In the genomic region with DNA sequence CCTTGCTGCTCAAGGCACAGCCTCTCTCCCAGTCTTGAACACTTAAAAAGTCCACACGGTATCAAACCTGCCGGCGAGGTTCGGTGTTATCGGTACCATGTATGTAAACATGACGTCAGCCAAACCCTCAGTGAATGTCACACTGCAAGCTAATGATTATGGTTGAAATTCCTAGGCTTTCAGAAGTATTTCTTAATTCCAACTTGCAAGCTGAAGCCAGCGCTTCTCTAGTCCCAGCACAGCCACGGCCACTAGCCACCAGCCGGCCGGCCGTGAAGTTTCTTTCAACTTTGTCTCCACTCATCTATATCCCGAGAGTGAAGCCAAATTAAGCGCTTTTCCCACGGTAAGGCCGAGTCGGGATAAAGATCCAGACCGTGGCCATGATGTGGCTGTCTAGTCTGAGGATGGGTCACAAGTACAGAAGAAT, we compare ENCODE assay signal across 7 mouse cellular contexts. TPM values are rescaled to one million over a fixed set of nuclear protein-coding genes. Genes with fewer than 3 reads are reported as not detected.
DNase-seq lines count a peak whose midpoint lies in the region; ATAC-seq and TF ChIP-seq lines count a peak whose summit lies in the region.

No protein-coding gene starts in this region.

- WGBS in heart, embryonic 12.5 days: under 1% methylated on average over 17 of the region's 17 CpGs
- WGBS in midbrain, embryonic 10.5 days: 1% methylated on average over 17 of the region's 17 CpGs
- under 1% methylated on average over 17 of the region's 17 CpGs for WGBS in stomach, embryonic 15.5 days

- peak; percentile 67 to 76 for DNase-seq in B cell, adult 2 months
- DNase-seq in CH12.LX (ENCODE audit: extremely low read depth): peak; percentile 48
- DNase-seq in kidney, postnatal 36 days: peak; percentile 19 to 59
- DNase-seq in midbrain, embryonic 10.5 days (ENCODE audit: low spot score): no peak

- dilution Hi-C loops in CH12.LX (cut with MboI; ENCODE audit: extremely low pct_ligation_motif_present, extremely low pct_unique_long_range_greater_than_20kb, low sequenced_read_pairs): no loop called here

- peak; percentile 27 for ATAC-seq in common myeloid progenitor, adult 5-6 weeks (replicated peaks; ENCODE audit: low read depth, poor library complexity, severe bottlenecking)
- peak; percentile 46 for ATAC-seq in heart, embryonic 12.5 days (ENCODE audit: insufficient number of reproducible peaks, low FRiP score)
- ATAC-seq in stomach, embryonic 15.5 days (ENCODE audit: insufficient read depth, low FRiP score, low read depth): 0 out of 2 replicates have a peak, but pooled peaks have one; percentile 9

- peak overlapping the region; percentile 48; the same call in 1 of the 2 replicates for H3K4me2 ChIP-seq in CH12.LX (ENCODE audit: insufficient read depth, low read depth, poor library complexity, severe bottlenecking)
- peak overlapping the region; percentile 76 for H3K4me2 ChIP-seq in heart, embryonic 12.5 days
- peak overlapping the region; percentile 69 for H3K4me2 ChIP-seq in stomach, embryonic 15.5 days

- TF ChIP-seq POLR2A in CH12.LX (IDR thresholded peaks at IDR 0.05; ENCODE audit: low read depth, low read length): no peak

- no peak for TF ChIP-seq CTCF in CH12.LX (conservative IDR thresholded peaks at IDR 0.05 in 1 of 2, IDR thresholded peaks at IDR 0.05 in 1 of 2; ENCODE audit: low read depth in 2 of 2, low read length in 2 of 2)

- H3K27ac ChIP-seq in CH12.LX (ENCODE audit: insufficient read depth, low read depth): peak overlapping the region; percentile 90
- H3K27ac ChIP-seq in heart, embryonic 12.5 days (ENCODE audit: poor library complexity, severe bottlenecking): peak overlapping the region; percentile 96
- peak overlapping the region; percentile 89 for H3K27ac ChIP-seq in midbrain, embryonic 10.5 days (replicated peaks)
- peak overlapping the region; percentile 91 for H3K27ac ChIP-seq in stomach, embryonic 15.5 days

- H3K4me1 ChIP-seq in CH12.LX (ENCODE audit: control insufficient read depth in 1 of 2, insufficient read depth in 2 of 2): peaks cover 0 to 33% of the 10 kb centered on the region in 2 experiments; a peak in 2 of 4 replicates
- no peaks in the 10 kb centered on the region for H3K4me1 ChIP-seq in heart, embryonic 12.5 days (replicated peaks)
- H3K4me1 ChIP-seq in midbrain, embryonic 10.5 days: peaks cover 10% of the 10 kb centered on the region; the same call in 1 of the 2 replicates
- H3K4me1 ChIP-seq in stomach, embryonic 15.5 days: no peaks in the 10 kb centered on the region

- H3K79me2 ChIP-seq in CH12.LX (replicated peaks; ENCODE audit: control insufficient read depth, extremely low read depth, insufficient read depth, poor library complexity, severe bottlenecking): peaks cover 36% of the 10 kb centered on the region

- TF ChIP-seq EP300 in CH12.LX (IDR thresholded peaks at IDR 0.05; ENCODE audit: low read length): no peak

- no peaks in the 10 kb centered on the region for H3K9me3 ChIP-seq in CH12.LX (replicated peaks; ENCODE audit: low read length)
- no peaks in the 10 kb centered on the region for H3K9me3 ChIP-seq in heart, embryonic 12.5 days (replicated peaks)
- no peaks in the 10 kb centered on the region for H3K9me3 ChIP-seq in midbrain, embryonic 10.5 days (replicated peaks)
- H3K9me3 ChIP-seq in stomach, embryonic 15.5 days: no peaks in the 10 kb centered on the region

- H3K36me3 ChIP-seq in CH12.LX (replicated peaks in 1 of 2; ENCODE audit: control insufficient read depth in 1 of 2, insufficient read depth in 1 of 2, low read length in 1 of 2): no peaks in the 10 kb centered on the region
- H3K36me3 ChIP-seq in heart, embryonic 12.5 days: no peaks in the 10 kb centered on the region
- no peaks in the 10 kb centered on the region for H3K36me3 ChIP-seq in midbrain, embryonic 10.5 days
- H3K36me3 ChIP-seq in stomach, embryonic 15.5 days: no peaks in the 10 kb centered on the region

- TF ChIP-seq RAD21 in CH12.LX (IDR thresholded peaks at IDR 0.05; ENCODE audit: low read depth, low read length): no peak

- H3K9ac ChIP-seq in CH12.LX (ENCODE audit: insufficient read depth, low read depth): peak overlapping the region; percentile 77
- peak overlapping the region; percentile 96 for H3K9ac ChIP-seq in heart, embryonic 12.5 days
- peak overlapping the region; percentile 80 for H3K9ac ChIP-seq in stomach, embryonic 15.5 days

- H3K27me3 ChIP-seq in CH12.LX (replicated peaks): no peaks in the 10 kb centered on the region
- H3K27me3 ChIP-seq in heart, embryonic 12.5 days (replicated peaks): no peaks in the 10 kb centered on the region
- H3K27me3 ChIP-seq in midbrain, embryonic 10.5 days (ENCODE audit: low read depth, poor library complexity, severe bottlenecking): no peaks in the 10 kb centered on the region
- no peaks in the 10 kb centered on the region for H3K27me3 ChIP-seq in stomach, embryonic 15.5 days (replicated peaks)

- in situ Hi-C loops in CH12.LX (cut with MboI; ENCODE audit: low pct_ligation_motif_present, low pct_unique_long_range_greater_than_20kb, low sequenced_read_pairs): loop anchor here (25.0 kb wide), 1 partner anchor 103 kb away; no protein-coding TSS in a partner anchor

- H3K4me3 ChIP-seq in CH12.LX (replicated peaks in 1 of 3; ENCODE audit: low read depth in 2 of 3, low read length in 2 of 3, poor library complexity in 1 of 3): peak overlapping the region; percentile 86 to 99 (median 96)
- H3K4me3 ChIP-seq in heart, embryonic 12.5 days: peak overlapping the region; percentile 94
- peak overlapping the region; percentile 85 for H3K4me3 ChIP-seq in midbrain, embryonic 10.5 days
- peak overlapping the region; percentile 89 for H3K4me3 ChIP-seq in stomach, embryonic 15.5 days (replicated peaks)

TF ChIP-seq in CH12.LX, 34 proteins besides CTCF, POLR2A, EP300 and RAD21:
- TF ChIP-seq HCFC1 (IDR thresholded peaks at IDR 0.05; ENCODE audit: low read depth, low read length) (0 out of 2 replicates have a peak, but pooled peaks have one; percentile 12), MXI1 (IDR thresholded peaks at IDR 0.05; ENCODE audit: low read depth, low read length) (peak; percentile 52; the same call in 1 of the 2 replicates), TCF12 (IDR thresholded peaks at IDR 0.05; ENCODE audit: low read depth, low read length) (no peak), MYC (IDR thresholded peaks at IDR 0.05; ENCODE audit: low read depth, low read length) (0 out of 2 replicates have a peak, but pooled peaks have one; percentile 35), ZC3H11A (IDR thresholded peaks at IDR 0.05; ENCODE audit: low read depth, low read length) (no peak), JUN (IDR thresholded peaks at IDR 0.05; ENCODE audit: insufficient read depth, low read depth, low read length) (0 out of 2 replicates have a peak, but pooled peaks have one; percentile 19), SIN3A (IDR thresholded peaks at IDR 0.05; ENCODE audit: low read length) (peak; percentile 58)

RNA-seq across cellular contexts. Expression of gene Stk17b, which starts 0.7 kb away (rescaled TPM):
- total RNA-seq in CH12.LX (2012; rRNA removed) (25.2 and 27.7 TPM in 2 replicates), CH12.LX (2014; rRNA removed) (58.6 and 70.5 TPM in 2 replicates)
- polyA plus RNA-seq in CH12.LX (2012; ENCODE audit: insufficient read length, low read depth): 42.9 and 46.3 TPM in 2 replicates
- total RNA-seq in common myeloid progenitor, adult 5-6 weeks (2017): 49.9 and 61.7 TPM in 2 replicates
- 17.5 and 20.3 TPM in 2 replicates for polyA plus RNA-seq in heart, embryonic 12.5 days (2016; fragmentation: Nextera tagmentation; extraction: Ambion mirVana)
- polyA plus RNA-seq in midbrain, embryonic 10.5 days (2016; fragmentation: Nextera tagmentation; extraction: Ambion mirVana): 8.3 and 9.6 TPM in 2 replicates
- polyA plus RNA-seq in stomach, embryonic 15.5 days (2015; fragmentation: Nextera tagmentation; extraction: Ambion mirVana): 14.6 and 15.6 TPM in 2 replicates
